Mouse (Mus musculus): ENCODE data around the gene Plce1.

DNA sequence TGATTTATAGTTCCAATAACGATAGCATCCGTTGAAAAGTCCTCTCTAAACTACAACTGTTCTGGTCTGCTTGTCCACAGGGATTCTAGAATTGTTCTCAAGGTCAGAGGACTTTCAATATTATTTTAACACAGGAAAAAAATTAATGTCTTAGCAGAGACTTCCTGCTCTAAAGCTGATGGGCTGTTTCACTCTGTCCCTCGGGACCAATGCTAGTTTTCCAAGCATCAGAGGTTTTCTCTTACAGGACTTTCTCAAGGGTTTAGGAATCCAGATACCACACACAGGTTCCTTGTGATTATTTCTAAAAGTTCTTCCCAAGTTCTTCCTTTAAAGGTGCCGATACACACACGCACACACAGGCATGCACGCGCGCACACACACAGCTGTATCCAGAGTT, 263.6 kb downstream of the Plce1 start:
- TF ChIP-seq CTCF (conservative IDR thresholded peaks at IDR 0.05; ENCODE audit: insufficient read depth, insufficient read length, low read depth, low read length) = no peak
- TF ChIP-seq POLR2A (IDR thresholded peaks at IDR 0.05; ENCODE audit: low read depth, low read length) = no peak

All from kidney, adult 2 months (tissue).